Mouse (Mus musculus) forebrain, embryonic 16.5 days (tissue): Measurements from ENCODE around the gene Ccdc183. TPM values are rescaled to one million over a fixed set of nuclear protein-coding genes. Genes with fewer than 3 reads are reported as not detected.

Experiments used
- ATAC-seq: fragments of 200-750 bp; cut with Nextera tagmentation; 2 replicates; pipeline ENCODE4 v1.8.0; 2017; ENCODE audit warnings: mild to moderate bottlenecking, moderate library complexity
- H3K27ac ChIP-seq: fragments of 300-500 bp; sonication (generic); 2 replicates; pipeline ENCODE4 v1.5.1; 2014; ENCODE audit warnings: low read length, control low read depth
- H3K27me3 ChIP-seq: fragments of 300-500 bp; sonication (generic); replicated peaks from 2 replicates; pipeline ENCODE4 v1.6.1; 2014; ENCODE audit warnings: low read length; ENCODE audit not compliant: control insufficient read depth, insufficient read depth
- H3K36me3 ChIP-seq: fragments of 300-500 bp; sonication (generic); 2 replicates; pipeline ENCODE4 v1.6.1; 2014; ENCODE audit not compliant: control insufficient read depth, insufficient read depth
- H3K4me1 ChIP-seq: fragments of 300-500 bp; sonication (generic); replicated peaks from 2 replicates; pipeline ENCODE4 v1.6.1; 2014; ENCODE audit warnings: low read length; ENCODE audit not compliant: control insufficient read depth, insufficient read depth
- H3K4me2 ChIP-seq: fragments of 300-500 bp; sonication (generic); 2 replicates; pipeline ENCODE4 v1.6.1; 2014; ENCODE audit warnings: mild to moderate bottlenecking, low read length, control low read depth
- H3K4me3 ChIP-seq: fragments of 300-500 bp; sonication (generic); replicated peaks from 2 replicates; pipeline ENCODE4 v1.5.1; 2014; ENCODE audit warnings: mild to moderate bottlenecking, low read length, control low read depth
- H3K9ac ChIP-seq: fragments of 300-500 bp; sonication (generic); replicated peaks from 2 replicates; pipeline ENCODE4 v1.6.1; 2014; ENCODE audit warnings: low read depth, low read length, control low read depth
- H3K9me3 ChIP-seq: fragments of 300-500 bp; sonication (generic); 2 replicates; pipeline ENCODE4 v1.6.1; 2016; ENCODE audit warnings: low read length; ENCODE audit not compliant: control insufficient read depth
- whole genome bisulfite sequencing: fragments of 180-500 bp; shearing (Covaris S2); extraction: QIAGEN DNeasy Blood & Tissue Kit; methylation state at CpG from one replicate; pipeline ENCODE4 v1.1.7; 2014; 5-methylcytosine and 5-hydroxymethylcytosine counted together
- polyA plus RNA-seq: library from polyadenylated mRNA; unstranded; fragments of >200 nt; fragmentation: Nextera tagmentation; extraction: Ambion mirVana; gene quantifications from 2 replicates; pipeline ENCODE4 v1.2.1, GENCODE M21; 2015

Gene Ccdc183
- polyA plus RNA-seq, 1 experiment from 2014 or later: 0.24 TPM

DNA sequence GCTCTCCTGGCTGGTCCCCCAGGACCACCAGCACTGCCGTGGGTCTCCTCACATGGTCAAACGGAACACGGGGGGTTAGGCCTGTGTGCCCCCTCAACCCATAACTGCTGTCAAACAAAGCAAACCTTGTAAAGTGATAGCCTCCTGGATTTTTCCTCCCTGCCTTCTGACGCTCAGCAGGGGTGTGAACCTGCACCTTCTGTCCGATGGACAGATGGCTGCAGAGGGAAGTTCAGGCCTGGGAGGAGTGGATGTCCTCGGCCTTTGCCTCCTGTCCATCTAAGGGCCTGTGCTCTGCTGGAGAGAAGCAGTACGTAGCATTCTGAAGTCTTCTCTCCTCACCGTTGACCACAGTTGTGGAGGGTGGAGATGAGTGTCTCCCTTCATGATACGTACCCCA, 55.5 kb downstream of the Ccdc183 start:
- ATAC-seq: no peak
- Histone ChIP-seq H3K27ac (no peak overlapping the region), H3K9ac (no peak overlapping the region), H3K9me3 (no peaks in the 10 kb centered on the region), H3K4me3 (no peak overlapping the region), H3K4me2 (no peak overlapping the region), H3K27me3 (no peaks in the 10 kb centered on the region), H3K36me3 (peaks cover 18% of the 10 kb centered on the region), H3K4me1 (peaks cover 14% of the 10 kb centered on the region)
- WGBS: 84% methylated on average over 9 of the region's 9 CpGs

DNA sequence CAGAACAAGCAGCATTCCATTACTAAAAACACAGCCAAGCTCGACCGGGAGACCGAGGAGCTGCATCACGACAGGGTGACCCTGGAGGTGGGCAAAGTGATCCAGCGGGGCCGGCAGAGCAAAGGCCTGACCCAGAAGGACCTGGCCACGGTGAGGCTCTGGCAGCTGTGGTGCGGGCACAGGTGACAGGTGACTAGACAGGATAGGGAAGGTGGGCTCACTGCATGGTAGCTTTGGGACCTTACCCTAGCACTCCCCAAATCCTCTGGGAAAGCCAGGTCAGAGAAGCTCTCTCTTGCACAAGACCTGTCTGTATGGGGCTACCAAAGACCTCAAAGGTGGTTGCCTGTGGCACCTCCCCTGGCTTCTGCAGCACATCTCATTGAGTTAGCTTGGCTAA, 56.9 kb downstream of the Ccdc183 start:
- 97% methylated on average over 8 of the region's 8 CpGs for WGBS
- Histone ChIP-seq H3K4me3 (no peak overlapping the region), H3K4me2 (no peak overlapping the region), H3K9ac (no peak overlapping the region), H3K36me3 (peaks cover 18% of the 10 kb centered on the region), H3K27ac (no peak overlapping the region), H3K9me3 (no peaks in the 10 kb centered on the region), H3K27me3 (no peaks in the 10 kb centered on the region), H3K4me1 (peaks cover 19% of the 10 kb centered on the region)
- no peak for ATAC-seq

DNA sequence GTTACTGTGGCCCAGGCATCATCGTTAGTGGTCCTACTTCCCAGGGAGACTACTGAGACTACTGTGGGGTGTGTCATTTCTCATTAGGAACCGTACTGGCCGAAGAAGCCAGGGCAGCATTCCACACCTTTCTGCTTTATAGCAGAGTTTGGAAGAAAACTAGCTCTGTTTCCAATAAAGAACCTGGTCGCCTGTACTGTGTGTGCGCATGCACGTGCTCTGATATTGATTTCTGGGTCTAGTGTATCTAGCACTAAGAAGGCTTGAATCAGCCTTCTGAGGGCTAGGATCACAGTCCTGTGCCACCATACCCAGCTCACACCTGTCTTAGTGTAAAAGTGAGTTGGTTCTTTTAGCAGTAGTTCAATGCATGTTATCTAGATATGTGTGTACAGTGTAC, 58.7 kb downstream of the Ccdc183 start:
- H3K9me3 ChIP-seq: no peaks in the 10 kb centered on the region
- 67% methylated on average over 6 of the region's 6 CpGs for WGBS
- H3K27me3 ChIP-seq: no peaks in the 10 kb centered on the region
- H3K4me1 ChIP-seq: peaks cover 19% of the 10 kb centered on the region
- ATAC-seq: no peak
- peak overlapping the region; percentile 96 for H3K4me3 ChIP-seq
- H3K4me2 ChIP-seq: peak overlapping the region; percentile 92
- peaks cover 18% of the 10 kb centered on the region for H3K36me3 ChIP-seq
- no peak overlapping the region for H3K27ac ChIP-seq
- H3K9ac ChIP-seq: peak overlapping the region; percentile 90; the same call in 1 of the 2 replicates

Other genes with a start within 250 kb of the Ccdc183 start
- gene Sapcd2, start 245.4 kb downstream of the Ccdc183 start, polyA plus RNA-seq: 23.8 and 29.9 TPM in 2 replicates
- gene Entpd2, start 221.8 kb downstream of the Ccdc183 start, polyA plus RNA-seq: 5.2 and 6.2 TPM in 2 replicates
- 384 and 515 TPM in 2 replicates for gene Npdc1, start 218.3 kb downstream of the Ccdc183 start, polyA plus RNA-seq
- gene Fut7, start 194.4 kb downstream of the Ccdc183 start, polyA plus RNA-seq: 0.31 TPM in 1 of 2 replicates, not detected in the other
- 12.2 and 14.9 TPM in 2 replicates for gene Abca2, start 189.0 kb downstream of the Ccdc183 start, polyA plus RNA-seq
- 2.4 and 4.6 TPM in 2 replicates for gene Clic3, start 160.8 kb downstream of the Ccdc183 start, polyA plus RNA-seq
- 89.2 and 108 TPM in 2 replicates for gene Paxx, start 156.6 kb downstream of the Ccdc183 start, polyA plus RNA-seq
- gene Ptgds, start 147.6 kb downstream of the Ccdc183 start, polyA plus RNA-seq: 212 and 217 TPM in 2 replicates
- not detected in 2 replicates for gene Lcn12, start 123.8 kb downstream of the Ccdc183 start, polyA plus RNA-seq
- gene Fbxw5, start 116.9 kb downstream of the Ccdc183 start, polyA plus RNA-seq: 133 and 156 TPM in 2 replicates
- gene C8g, start 116.0 kb downstream of the Ccdc183 start, polyA plus RNA-seq: 4.4 and 4.5 TPM in 2 replicates
- 26.8 and 29.5 TPM in 2 replicates for gene Traf2, start 70.7 kb downstream of the Ccdc183 start, polyA plus RNA-seq
- gene Edf1, start 59.8 kb downstream of the Ccdc183 start, polyA plus RNA-seq: 327 and 359 TPM in 2 replicates
- 1.0 and 2.8 TPM in 2 replicates for gene Mamdc4, start 42.8 kb downstream of the Ccdc183 start, polyA plus RNA-seq
- gene Phpt1, start 42.5 kb downstream of the Ccdc183 start, polyA plus RNA-seq: 141 and 145 TPM in 2 replicates
- gene Ajm1, start 35.9 kb downstream of the Ccdc183 start, polyA plus RNA-seq: 5.8 and 7.7 TPM in 2 replicates
- gene Rabl6, start 9.2 kb downstream of the Ccdc183 start, polyA plus RNA-seq: 67.5 and 73.6 TPM in 2 replicates
- gene Tmem141, start 4.3 kb upstream of the Ccdc183 start, polyA plus RNA-seq: 20.6 and 28.9 TPM in 2 replicates
- 2.3 and 4.1 TPM in 2 replicates for gene Fcna, start 10.4 kb upstream of the Ccdc183 start, polyA plus RNA-seq
- not detected in 2 replicates for gene Lcn8, start 35.4 kb upstream of the Ccdc183 start, polyA plus RNA-seq
- not detected in 2 replicates for gene Lcn5, start 40.3 kb upstream of the Ccdc183 start, polyA plus RNA-seq
- gene Lcn6, start 59.1 kb upstream of the Ccdc183 start, polyA plus RNA-seq: not detected in 2 replicates
- not detected in 2 replicates for gene Lcn10, start 65.0 kb upstream of the Ccdc183 start, polyA plus RNA-seq
- not detected in 2 replicates for gene Obp2a, start 82.4 kb upstream of the Ccdc183 start, polyA plus RNA-seq
- 105 and 127 TPM in 2 replicates for gene Bmyc, start 89.1 kb upstream of the Ccdc183 start, polyA plus RNA-seq
- not detected in 2 replicates for gene Obp2b, start 119.3 kb upstream of the Ccdc183 start, polyA plus RNA-seq
- gene Lcn3, start 147.9 kb upstream of the Ccdc183 start, polyA plus RNA-seq: not detected in 2 replicates
- not detected in 2 replicates for gene Lcn11, start 159.3 kb upstream of the Ccdc183 start, polyA plus RNA-seq
- gene Gm13539, start 164.6 kb upstream of the Ccdc183 start, polyA plus RNA-seq: not detected in 2 replicates
- gene Glt6d1, start 198.2 kb upstream of the Ccdc183 start, polyA plus RNA-seq: not detected in 2 replicates
- gene Lcn9, start 205.5 kb upstream of the Ccdc183 start, polyA plus RNA-seq: not detected in 2 replicates
- not detected in 2 replicates for gene Sohlh1, start 229.6 kb upstream of the Ccdc183 start, polyA plus RNA-seq
- 6.0 and 13.3 TPM in 2 replicates for gene Kcnt1, start 246.1 kb upstream of the Ccdc183 start, polyA plus RNA-seq